Mouse (Mus musculus) heart, postnatal 0 days (tissue): ENCODE measurements around the gene Wfs1.

Experiments
- CTCF ChIP-seq: IDR thresholded peaks from 2 replicates; pipeline ENCODE4 v1.5.1; 2016; ENCODE audit warnings: antibody characterized with exemption, control low read depth, low read depth
- EP300 ChIP-seq: IDR thresholded peaks from 2 replicates; pipeline ENCODE4 v1.6.1; 2016; ENCODE audit warnings: antibody characterized with exemption, low read depth

DNA sequence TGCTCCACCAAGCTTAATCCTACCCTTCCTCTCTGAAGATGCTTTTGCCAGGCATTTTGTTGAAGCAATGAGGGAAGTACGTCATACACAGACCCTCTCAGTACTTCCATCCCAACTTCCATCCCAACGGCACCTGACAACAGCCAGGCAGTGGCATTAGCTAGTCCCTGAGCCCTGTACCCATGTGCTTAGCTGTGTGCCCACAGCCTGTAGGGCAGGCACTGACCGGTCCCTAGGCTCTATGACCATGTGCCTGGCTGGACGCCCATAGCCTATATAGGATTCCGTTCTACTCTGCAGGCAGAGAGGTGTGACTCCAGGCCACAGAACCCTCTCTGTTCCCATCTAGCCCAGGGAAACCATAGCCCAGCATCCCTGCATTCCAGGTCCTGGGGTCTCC lies 51.0 kb downstream of the Wfs1 start:
- TF ChIP-seq CTCF (no peak), EP300 (no peak)
